Mouse (Mus musculus) lung, adult 2 months (tissue): ENCODE data around the gene Foxi3.

Experiments
- CTCF ChIP-seq: fragments of 200-500 bp; IDR thresholded peaks from 2 replicates; pipeline ENCODE4 v1.5.1; 2011; ENCODE audit warnings: mild to moderate bottlenecking, low read length, control low read depth; ENCODE audit not compliant: insufficient read depth
- POLR2A ChIP-seq: fragments of 200-500 bp; IDR thresholded peaks from 2 replicates; pipeline ENCODE4 v1.6.1; 2011; ENCODE audit warnings: low read depth, mild to moderate bottlenecking, control low read depth, low read length, borderline replicate concordance; ENCODE audit errors: extremely low read depth

- no peak for TF ChIP-seq POLR2A
- TF ChIP-seq CTCF: no peak
Observed at GRCm38 (mm10) chr6:70956285-70956912, at the start of gene Foxi3.
